In genomic region chr5:107330916-107331421, GRCm38 (mm10) we compare ENCODE assay signal across 22 mouse cellular contexts. TPM values are rescaled to one million over a fixed set of nuclear protein-coding genes. Genes with fewer than 3 reads are reported as not detected.
A peak's percentile ranks its signal among the peaks of the same experiment; 100 is the strongest.
DNase-seq lines count a peak whose midpoint lies in the region; ATAC-seq and TF ChIP-seq lines count a peak whose summit lies in the region.
"Had no signal": no experiment of that assay in that cellular context is flagged by ENCODE, and none has a peak within 500 bp of the region (broad histone marks: within the 10 kb centered on the region; RNA-seq: fewer than 3 reads in every experiment).

Brdt (plus strand) TSS chr5:107331159.

- H3K4me2 ChIP-seq in midbrain, postnatal 0 days (ENCODE audit: low read depth, low read length, poor library complexity, severe bottlenecking): no peak within 1 kb of the TSS
- H3K4me2 ChIP-seq: embryonic facial prominence, embryonic 12.5 days; hindbrain, embryonic 12.5 days; limb, embryonic 15.5 days; neural tube, embryonic 12.5 days had no signal

- peaks cover 0 to 3% of the 10 kb centered on the region in 2 experiments; a peak in 1 of 4 replicates for H3K4me1 ChIP-seq in MEL (ENCODE audit: control insufficient read depth in 1 of 2, insufficient read depth in 2 of 2, low read length in 2 of 2)
- peaks cover 4% of the 10 kb centered on the region for H3K4me1 ChIP-seq in testis, adult 2 months (ENCODE audit: control insufficient read depth, insufficient read depth, low read length)
- no peaks in the 10 kb centered on the region for H3K4me1 ChIP-seq in midbrain, postnatal 0 days (ENCODE audit: insufficient read depth, low read length)
- H3K4me1 ChIP-seq: embryonic facial prominence, embryonic 12.5 days; hindbrain, embryonic 12.5 days; limb, embryonic 15.5 days; neural tube, embryonic 12.5 days had no signal

- H3K36me3 ChIP-seq in MEL (ENCODE audit: control insufficient read depth in 1 of 2, insufficient read depth in 2 of 2, low read length in 2 of 2): no peaks in the 10 kb centered on the region; a peak in 1 of 4 replicates
- no peaks in the 10 kb centered on the region for H3K36me3 ChIP-seq in testis, adult 2 months (ENCODE audit: control insufficient read depth, insufficient read depth, low read length)
- no peaks in the 10 kb centered on the region for H3K36me3 ChIP-seq in midbrain, postnatal 0 days (ENCODE audit: insufficient read depth, low read length)
- H3K36me3 ChIP-seq: embryonic facial prominence, embryonic 12.5 days; hindbrain, embryonic 12.5 days; limb, embryonic 15.5 days; neural tube, embryonic 12.5 days had no signal

- peak within 1 kb of the TSS; percentile 18 for H3K27ac ChIP-seq in MEL (ENCODE audit: control insufficient read depth, low read depth, low read length)
- peak within 1 kb of the TSS; percentile 96 for H3K27ac ChIP-seq in testis, adult 2 months (ENCODE audit: control insufficient read depth, insufficient read depth, low read depth, low read length)
- no peak within 1 kb of the TSS for H3K27ac ChIP-seq in midbrain, postnatal 0 days (ENCODE audit: low read depth, low read length)
- H3K27ac ChIP-seq: embryonic facial prominence, embryonic 12.5 days; heart, adult 2 months; hindbrain, embryonic 12.5 days; limb, embryonic 15.5 days; neural tube, embryonic 12.5 days had no signal

- peak within 1 kb of the TSS; percentile 66 to 93 for H3K4me3 ChIP-seq in MEL (ENCODE audit: control insufficient read depth in 1 of 2, insufficient read depth in 1 of 2, low read depth in 2 of 2, low read length in 2 of 2)
- peak within 1 kb of the TSS; percentile 93 for H3K4me3 ChIP-seq in testis, adult 2 months (ENCODE audit: control insufficient read depth, low read depth, low read length)
- H3K4me3 ChIP-seq in midbrain, postnatal 0 days (ENCODE audit: low read depth, low read length): no peak within 1 kb of the TSS
- H3K4me3 ChIP-seq: embryonic facial prominence, embryonic 12.5 days; heart, adult 2 months; hindbrain, embryonic 12.5 days; limb, embryonic 15.5 days; neural tube, embryonic 12.5 days had no signal

- peak within 1 kb of the TSS; percentile 76 for H3K9ac ChIP-seq in MEL (ENCODE audit: control insufficient read depth, low read depth, low read length, poor library complexity, severe bottlenecking)
- no peak within 1 kb of the TSS for H3K9ac ChIP-seq in midbrain, postnatal 0 days (replicated peaks; ENCODE audit: low read length, poor library complexity, severe bottlenecking)
- H3K9ac ChIP-seq: embryonic facial prominence, embryonic 12.5 days; forebrain, postnatal 0 days; hindbrain, embryonic 12.5 days; limb, embryonic 15.5 days; liver, postnatal 0 days; neural tube, embryonic 12.5 days had no signal

- WGBS in midbrain, postnatal 0 days: 88% methylated on average over 30 of the region's 30 CpGs

- H3K79me2 ChIP-seq in MEL (ENCODE audit: control insufficient read depth, insufficient read depth, low read length, poor library complexity): peaks cover 24% of the 10 kb centered on the region

- ATAC-seq in midbrain, postnatal 0 days (ENCODE audit: low FRiP score): no peak
- ATAC-seq: forebrain, postnatal 0 days; inflammation-experienced regulatory T-cells, adult 6 months; liver, postnatal 0 days had no signal

- intact Hi-C loops in heart, postnatal 14 days (cut with DNase I): no loop called here

- no peaks in the 10 kb centered on the region for H3K9me3 ChIP-seq in MEL (replicated peaks; ENCODE audit: insufficient read depth, low read length)
- H3K9me3 ChIP-seq in midbrain, postnatal 0 days (ENCODE audit: low read length): no peaks in the 10 kb centered on the region
- H3K9me3 ChIP-seq: embryonic facial prominence, embryonic 12.5 days; hindbrain, embryonic 12.5 days; limb, embryonic 15.5 days; neural tube, embryonic 12.5 days had no signal

- TF ChIP-seq RAD21 in MEL (IDR thresholded peaks at IDR 0.05; ENCODE audit: low read depth, low read length): no peak

- peak; percentile 34 to 82; a peak in 2 of 4 replicates for TF ChIP-seq POLR2A in MEL (IDR thresholded peaks at IDR 0.05; ENCODE audit: control insufficient read depth in 1 of 2, insufficient read depth in 1 of 2, low read depth in 1 of 2, low read length in 2 of 2, poor library complexity in 1 of 2)
- TF ChIP-seq POLR2A in testis, adult 2 months (IDR thresholded peaks at IDR 0.05; ENCODE audit: control insufficient read depth, low read depth, low read length): peak; percentile 95; the same call in 1 of the 2 replicates

- no peak for TF ChIP-seq CTCF in MEL (IDR thresholded peaks at IDR 0.05 in 2 of 3, conservative IDR thresholded peaks at IDR 0.05 in 1 of 3; ENCODE audit: control insufficient read depth in 1 of 3, insufficient read depth in 1 of 3, low read depth in 2 of 3, low read length in 3 of 3, poor library complexity in 1 of 3, severe bottlenecking in 1 of 3)
- TF ChIP-seq CTCF in testis, adult 2 months (IDR thresholded peaks at IDR 0.05; ENCODE audit: control insufficient read depth, insufficient read depth, insufficient replicate concordance, low read depth, low read length): no peak
- TF ChIP-seq CTCF in midbrain, postnatal 0 days (IDR thresholded peaks at IDR 0.05): no peak

- peaks cover 0 to 1% of the 10 kb centered on the region in 2 experiments; a peak in 1 of 4 replicates for H3K27me3 ChIP-seq in MEL (ENCODE audit: control insufficient read depth in 1 of 2, insufficient read depth in 2 of 2, low read length in 2 of 2)
- no peaks in the 10 kb centered on the region for H3K27me3 ChIP-seq in testis, adult 2 months (ENCODE audit: control insufficient read depth, insufficient read depth, low read length)
- no peaks in the 10 kb centered on the region for H3K27me3 ChIP-seq in midbrain, postnatal 0 days (ENCODE audit: insufficient read depth, low read length)
- H3K27me3 ChIP-seq: embryonic facial prominence, embryonic 12.5 days; hindbrain, embryonic 12.5 days; limb, embryonic 15.5 days; neural tube, embryonic 12.5 days had no signal

- DNase-seq in layer of hippocampus, adult 18-20 months (ENCODE audit: low spot score in 2 of 2): no peak
- DNase-seq in layer of hippocampus, adult 9-11 months: no peak
- peak; percentile 90 for DNase-seq in MEL (ENCODE audit: low read depth, low spot score)
- DNase-seq in layer of hippocampus, postnatal 25 days (ENCODE audit: extremely low spot score in 1 of 2, low spot score in 1 of 2): no peak
- DNase-seq in urinary bladder, postnatal 4 days (ENCODE audit: low spot score in 2 of 2): no peak
- no peak for DNase-seq in midbrain, postnatal 0 days (ENCODE audit: low spot score)
- DNase-seq in heart, postnatal 14 days: no peak
- DNase-seq: adrenal gland, adult 8-10 months; cerebellum, adult 18-20 months; forebrain, postnatal 0 days; heart, adult 2 months; kidney, adult 9 months; kidney, postnatal 36 days; liver, postnatal 0 days; right cerebral cortex, postnatal 14 days; thymus, postnatal 25 days had no signal

- TF ChIP-seq EP300 in MEL (IDR thresholded peaks at IDR 0.05; ENCODE audit: low read depth in 1 of 2, low read length in 2 of 2): 0 out of 4 replicates have a peak, but pooled peaks of 1 of the 2 experiments have one; percentile 24

TF ChIP-seq in MEL, 35 proteins besides CTCF, POLR2A, EP300 and RAD21 (continues in another document):
- TF ChIP-seq RCOR1 (IDR thresholded peaks at IDR 0.05; ENCODE audit: low read depth, low read length): no peak
- TF ChIP-seq MYB (IDR thresholded peaks at IDR 0.05; ENCODE audit: low read depth, low read length): peak; percentile 60
- TF ChIP-seq E2F4 (IDR thresholded peaks at IDR 0.05; ENCODE audit: borderline replicate concordance, low read depth, low read length): no peak
- no peak for TF ChIP-seq ZNF384 (IDR thresholded peaks at IDR 0.05; ENCODE audit: low read depth, low read length)
- TF ChIP-seq MYC (IDR thresholded peaks at IDR 0.05; ENCODE audit: low read depth, low read length): peak; percentile 49; the same call in 1 of the 2 replicates
- TF ChIP-seq UBTF (IDR thresholded peaks at IDR 0.05; ENCODE audit: borderline replicate concordance, insufficient read depth, low read depth, low read length): no peak
- TF ChIP-seq CHD2 (IDR thresholded peaks at IDR 0.05; ENCODE audit: low read length): no peak; the same call in 1 of the 2 replicates
- TF ChIP-seq JUND (IDR thresholded peaks at IDR 0.05; ENCODE audit: low read depth, low read length): no peak
- no peak for TF ChIP-seq POLR2AphosphoS5 (IDR thresholded peaks at IDR 0.05; ENCODE audit: borderline replicate concordance, low read depth, low read length)
- 0 out of 2 replicates have a peak, but pooled peaks have one; percentile 45 for TF ChIP-seq ZMIZ1 (IDR thresholded peaks at IDR 0.05; ENCODE audit: low read depth, low read length)
- peak in 1 of 2 experiments; percentile 79; a peak in 3 of 4 replicates for TF ChIP-seq USF2 (IDR thresholded peaks at IDR 0.05; ENCODE audit: borderline replicate concordance in 1 of 2, insufficient read depth in 1 of 2, low read depth in 1 of 2, low read length in 2 of 2)
- TF ChIP-seq ZC3H11A (IDR thresholded peaks at IDR 0.05; ENCODE audit: low read depth, low read length): no peak
- no peak for TF ChIP-seq TAL1 (IDR thresholded peaks at IDR 0.05; ENCODE audit: low read length)
- TF ChIP-seq MXI1 (IDR thresholded peaks at IDR 0.05; ENCODE audit: low read depth, low read length): peak; percentile 44; the same call in 1 of the 2 replicates
- peak; percentile 97 for TF ChIP-seq MAX (IDR thresholded peaks at IDR 0.05; ENCODE audit: low read length)
- no peak; the same call in 1 of the 2 replicates for TF ChIP-seq ETS1 (IDR thresholded peaks at IDR 0.05; ENCODE audit: low read depth, low read length)
- TF ChIP-seq NRF1 (IDR thresholded peaks at IDR 0.05; ENCODE audit: insufficient read depth, low read depth, low read length, poor library complexity, severe bottlenecking): no peak
- TF ChIP-seq TBP (IDR thresholded peaks at IDR 0.05; ENCODE audit: low read depth, low read length): peak; percentile 33; the same call in 1 of the 2 replicates
- no peak for TF ChIP-seq GATA1 (IDR thresholded peaks at IDR 0.05; ENCODE audit: low read depth, low read length)
- TF ChIP-seq MEF2A (IDR thresholded peaks at IDR 0.05; ENCODE audit: extremely low read depth, insufficient replicate concordance, low read depth, low read length, poor library complexity, severe bottlenecking): no peak
- no peak for TF ChIP-seq MAFK (IDR thresholded peaks at IDR 0.05; ENCODE audit: borderline replicate concordance, low read depth, low read length)

RNA-seq across cellular contexts. Expression of gene Brdt, which starts in this region (rescaled TPM):
- 10 to 100 TPM; 15.5 to 16.2 TPM for total RNA-seq in layer of hippocampus, adult 18-20 months (2021)
- 10.3 and 12.0 TPM in 2 replicates for total RNA-seq in MEL (2012; rRNA removed)
- 10 to 100 TPM in 1 of 2 experiments, not detected in 1; 16.7 TPM for polyA plus RNA-seq in MEL (2012; ENCODE audit: insufficient read depth in 1 of 2, insufficient read length in 2 of 2, low read depth in 1 of 2, low replicate concordance in 2 of 2, missing spikeins in 1 of 2)
- total RNA-seq in layer of hippocampus, postnatal 25 days (2021): 10 to 100 TPM; 13.8 to 15.9 TPM
- 100 and 103 TPM in 2 replicates for polyA plus RNA-seq in testis, adult 2 months (2012; rRNA removed)
- total RNA-seq in midbrain, postnatal 0 days (2014; rRNA removed): 3.4 and 3.9 TPM in 2 replicates
- 4.0 and 4.4 TPM in 2 replicates for polyA plus RNA-seq in midbrain, postnatal 0 days (2015; fragmentation: Nextera tagmentation; extraction: Ambion mirVana)
- total RNA-seq in heart, postnatal 14 days (2021): under 1 TPM; 0.63 to 0.98 TPM
